Mouse (Mus musculus) T-helper 17 cell (primary cell): ENCODE measurements around the gene Endou.

Experiments used
- in situ Hi-C, 2 experiments: fragments of 300-600 bp; cut with MboI, MseI; formaldehyde crosslinking; loops; 1 replicate in 1 of 2; 2 replicates in 1 of 2; pipeline ENCODE4 v1.15.1; 2025; ENCODE audit warnings: high pct_unique_total_duplicates in 2 of 2

The Endou gene

GRCm38 (mm10) chr15:97760006-97760405 is 28.9 kb upstream of the Endou start:
- in situ Hi-C loops, result loop anchor here in 1 of 2 experiments (10.0 kb wide), 1 partner anchor 45 kb away; no protein-coding TSS in a partner anchor

DNA sequence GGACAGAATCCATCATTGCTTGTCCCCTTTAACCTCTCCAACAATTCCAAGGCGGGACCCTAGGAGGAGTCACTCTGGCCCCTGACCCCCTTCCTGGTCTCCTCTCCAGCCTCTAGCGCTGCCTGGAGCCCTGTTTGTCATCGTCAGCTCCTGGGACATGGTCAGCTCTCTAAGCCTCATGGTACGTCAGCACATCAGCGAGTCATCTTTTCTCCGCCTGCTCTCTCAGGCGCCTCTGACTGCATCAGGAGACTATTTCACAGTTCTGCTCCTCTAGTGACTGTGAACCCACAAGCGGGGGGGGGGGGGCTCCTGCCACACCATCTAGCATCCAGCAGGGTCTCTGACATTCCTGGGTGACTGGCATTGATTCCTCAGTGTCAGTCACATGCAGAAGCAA is 24.2 kb upstream of the Endou start:
- in situ Hi-C loops, result no loop called here

DNA sequence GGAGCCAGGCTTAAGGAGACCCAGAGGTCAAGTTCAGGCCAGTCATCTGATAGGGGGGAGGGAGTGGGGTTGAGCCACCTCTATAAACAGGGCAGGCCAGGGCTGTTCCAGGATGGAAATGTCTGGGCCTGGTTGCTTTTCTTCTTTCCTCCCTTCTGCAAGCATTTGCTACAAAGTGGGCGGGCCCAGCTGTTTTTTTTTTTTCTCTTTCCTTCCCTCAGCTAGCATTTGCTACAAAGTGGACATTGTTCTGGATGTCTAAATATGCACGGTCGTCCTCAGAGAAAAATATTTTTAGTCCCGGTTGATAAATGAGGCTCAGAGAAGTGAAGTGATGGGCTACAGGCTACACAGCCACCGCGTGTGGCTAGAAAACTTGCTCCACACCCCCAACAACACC is 23.3 kb upstream of the Endou start:
- in situ Hi-C loops, result no loop called here

DNA sequence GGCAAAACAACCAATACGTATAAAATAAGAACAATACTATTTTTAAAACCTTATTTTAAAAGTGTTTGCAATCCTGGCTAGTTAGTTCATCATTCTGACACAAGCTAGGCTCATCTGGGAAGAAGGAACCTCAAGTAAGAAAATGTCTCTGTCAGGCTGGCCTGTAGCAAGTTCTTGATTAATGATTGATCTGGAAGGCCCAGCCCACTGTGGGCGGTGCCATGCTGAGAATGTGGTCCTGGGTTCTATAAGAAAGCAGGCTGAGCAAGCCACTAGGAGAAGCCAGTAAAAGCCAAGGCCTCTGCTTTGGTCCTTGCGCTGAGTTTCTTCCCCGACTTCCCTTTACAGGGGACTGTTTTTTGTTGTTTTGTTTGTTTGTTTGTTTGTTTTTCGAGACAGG is 21.4 kb upstream of the Endou start:
- in situ Hi-C loops, result no loop called here

GRCm38 (mm10) chr15:97751676-97752075 is 20.5 kb upstream of the Endou start:
- in situ Hi-C loops, result no loop called here

DNA sequence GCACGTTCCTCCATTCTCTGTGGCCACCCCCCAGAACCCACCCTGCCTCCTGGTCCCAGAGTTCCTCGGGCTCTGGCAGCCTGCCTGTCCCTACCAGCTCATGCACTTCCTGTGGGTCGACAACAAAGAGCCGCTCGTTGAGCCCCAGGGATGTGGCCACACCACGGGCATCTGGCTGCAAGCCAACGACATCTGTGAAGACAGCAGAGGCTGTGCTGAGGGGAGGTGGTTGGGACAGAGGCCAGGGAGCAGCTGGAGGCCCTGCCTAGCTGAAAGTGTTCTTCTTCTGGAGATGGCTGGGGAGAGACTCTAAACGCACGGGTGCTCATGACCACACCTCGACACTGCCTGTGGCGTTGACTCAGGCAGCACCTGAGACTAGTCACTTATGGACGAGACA is 19.6 kb upstream of the Endou start:
- in situ Hi-C loops, result no loop called here

DNA sequence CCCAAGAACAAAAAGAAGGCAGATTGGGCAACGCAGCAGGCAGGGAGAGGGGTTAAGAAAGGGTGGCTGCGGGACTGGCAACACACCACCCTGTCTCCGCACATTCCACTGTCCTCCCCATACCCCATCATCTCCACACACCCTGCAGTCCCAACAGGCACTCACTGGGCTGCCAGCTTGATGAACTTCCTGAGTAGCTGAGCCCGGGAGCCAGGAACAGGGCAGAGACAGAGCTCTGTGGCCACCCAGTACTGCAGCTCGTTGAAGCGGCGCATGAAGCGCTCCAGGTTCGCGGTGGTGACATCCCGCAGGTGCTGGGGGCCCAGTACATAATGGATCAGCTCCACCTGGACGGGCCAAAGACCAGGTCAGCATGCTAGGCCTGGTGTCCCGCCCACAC is 18.7 kb upstream of the Endou start:
- in situ Hi-C loops, result no loop called here

DNA sequence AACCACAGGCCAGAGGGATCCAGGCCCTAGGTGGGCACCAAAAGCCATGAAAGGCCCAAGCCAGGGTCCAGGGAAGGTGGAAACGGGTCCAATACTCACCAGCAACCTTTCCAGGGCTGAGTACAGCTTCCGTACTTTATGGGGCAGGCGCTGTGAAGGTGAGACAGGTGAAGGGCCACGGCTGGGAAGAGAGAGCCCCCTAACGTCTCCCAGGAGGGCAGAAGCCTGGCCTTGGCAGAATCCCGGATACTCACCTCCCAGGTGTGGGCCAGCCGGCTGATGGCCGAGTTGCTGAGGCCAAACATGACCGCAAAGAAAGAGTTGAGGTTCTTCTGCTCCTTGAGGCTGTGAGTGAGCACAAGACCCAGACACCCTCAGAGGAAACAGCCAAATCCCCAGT is 18.3 kb upstream of the Endou start:
- in situ Hi-C loops, result no loop called here

GRCm38 (mm10) chr15:97748964-97749363 is 17.8 kb upstream of the Endou start:
- in situ Hi-C loops, result no loop called here

- in situ Hi-C loops, result no loop called here
Observed at GRCm38 (mm10) chr15:97748309-97748708, 17.2 kb upstream of the Endou start.

DNA sequence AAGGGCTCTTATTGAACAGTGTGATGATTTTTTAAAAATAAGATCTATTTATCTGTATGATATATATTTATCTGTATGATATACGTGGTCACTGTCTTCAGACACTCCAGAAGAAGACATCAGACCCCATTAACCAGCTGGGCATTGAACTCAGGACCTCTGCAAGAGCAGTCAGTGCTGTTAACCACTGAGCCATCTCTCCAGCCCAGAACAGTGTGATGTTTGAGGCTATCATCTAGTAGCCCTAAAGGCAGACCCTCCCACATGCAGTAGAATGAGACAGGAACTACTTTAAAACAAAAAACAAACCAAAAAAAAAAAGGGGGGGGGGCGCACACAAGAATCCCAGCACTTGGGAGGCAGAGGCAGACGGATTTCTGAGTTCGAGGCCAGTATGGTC is 16.3 kb upstream of the Endou start:
- in situ Hi-C loops, result no loop called here

GRCm38 (mm10) chr15:97746748-97747147 is 15.6 kb upstream of the Endou start:
- in situ Hi-C loops, result no loop called here

- in situ Hi-C loops, result no loop called here
Observed at GRCm38 (mm10) chr15:97746278-97746677, 15.1 kb upstream of the Endou start.

- in situ Hi-C loops, result no loop called here
Observed at GRCm38 (mm10) chr15:97745331-97745730, 14.2 kb upstream of the Endou start.

- in situ Hi-C loops, result no loop called here
Observed at GRCm38 (mm10) chr15:97744930-97745329, 13.8 kb upstream of the Endou start.

GRCm38 (mm10) chr15:97743961-97744525 is 12.9 kb upstream of the Endou start:
- in situ Hi-C loops, result no loop called here

DNA sequence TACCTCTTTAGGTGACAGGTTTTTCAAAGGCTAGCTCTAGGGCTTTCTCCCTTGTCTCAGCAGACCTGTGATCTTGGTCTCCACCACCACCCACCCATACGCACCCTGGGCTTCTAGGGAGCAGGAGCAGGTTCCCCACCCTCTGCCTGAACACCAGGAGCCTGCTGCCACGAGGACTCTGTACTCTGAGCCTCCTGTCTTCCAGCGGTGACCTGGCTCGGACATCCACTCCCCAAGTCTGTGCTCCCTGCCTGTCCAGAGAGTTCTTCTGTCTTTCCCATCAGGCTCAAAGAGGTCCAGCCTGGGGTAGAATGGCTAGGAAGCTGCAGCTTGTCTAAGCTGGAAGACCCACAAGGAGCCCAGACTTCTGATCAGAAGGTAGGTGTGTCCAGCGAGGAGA is 12.1 kb upstream of the Endou start:
- in situ Hi-C loops, result no loop called here

- in situ Hi-C loops, result no loop called here
Observed at GRCm38 (mm10) chr15:97742600-97742999, 11.5 kb upstream of the Endou start.

- in situ Hi-C loops, result no loop called here
Observed at GRCm38 (mm10) chr15:97742074-97742473, 10.9 kb upstream of the Endou start.

- in situ Hi-C loops, result no loop called here
Observed at GRCm38 (mm10) chr15:97741662-97742061, 10.5 kb upstream of the Endou start.

DNA sequence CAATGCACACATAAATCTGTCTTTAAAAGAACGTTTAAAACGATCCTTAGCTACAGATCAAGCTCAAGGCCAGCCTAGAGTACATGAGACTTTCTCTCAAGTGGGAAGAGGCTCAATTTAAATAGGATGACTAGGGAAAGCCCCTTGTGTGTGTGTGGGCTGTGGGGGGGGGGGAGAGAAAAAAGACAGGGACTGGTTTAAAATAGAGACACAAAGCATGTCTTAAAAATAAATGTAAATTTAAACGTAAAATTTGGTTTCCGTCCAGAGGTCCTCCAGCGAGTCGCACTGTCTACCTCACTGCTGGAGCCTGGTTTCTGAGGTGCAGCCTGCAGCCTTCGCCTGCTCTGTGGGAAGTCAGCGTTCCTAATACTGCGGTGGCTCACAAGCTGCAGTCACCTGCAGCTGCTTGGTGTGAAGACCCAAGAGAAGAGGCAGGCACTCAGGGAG is 9.2 kb upstream of the Endou start:
- in situ Hi-C loops, result no loop called here

- in situ Hi-C loops, result loop anchor here in 1 of 2 experiments (10.0 kb wide), 1 partner anchor 206 kb away; no protein-coding TSS in a partner anchor
Observed at GRCm38 (mm10) chr15:97738923-97739322, 7.8 kb upstream of the Endou start.

DNA sequence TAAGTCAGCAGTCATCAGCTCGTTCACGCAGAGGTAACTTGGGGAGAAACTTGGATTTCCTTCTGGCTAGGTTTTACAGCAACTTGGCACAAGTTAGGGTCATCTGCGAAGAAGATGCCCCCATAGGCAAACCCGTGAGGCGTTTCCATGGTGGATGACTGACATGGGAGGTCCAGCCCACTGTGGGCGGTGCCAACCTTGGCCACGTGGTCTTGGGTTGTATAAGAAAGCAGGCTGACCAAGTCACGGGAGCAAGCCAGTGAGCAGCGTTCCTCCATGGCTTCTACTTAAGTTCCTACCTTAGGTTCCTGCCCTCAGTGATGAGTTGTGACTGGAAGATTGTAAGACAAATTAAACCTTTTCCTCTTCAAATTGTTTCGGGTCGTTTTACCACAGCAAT is 849 bp upstream of the Endou start:
- in situ Hi-C loops, result loop anchor here in 1 of 2 experiments (10.0 kb wide), 1 partner anchor 213 kb away; no protein-coding TSS in a partner anchor

GRCm38 (mm10) chr15:97730365-97730764 is 774 bp downstream of the Endou start:
- in situ Hi-C loops, result loop anchor here in 1 of 2 experiments (10.0 kb wide), 1 partner anchor 214 kb away; no protein-coding TSS in a partner anchor
